Mouse (Mus musculus) lung, embryonic 16.5 days (tissue): Measurements from ENCODE around the gene Gm1140. TPM values are rescaled to one million over a fixed set of nuclear protein-coding genes. Genes with fewer than 3 reads are reported as not detected.
"Not testable (repeated sequence)": the region's sequence is repeated elsewhere in the genome, so short reads cannot be mapped to it uniquely, and the experiment has no call there.

Experiments used
- ATAC-seq: fragments of 200-750 bp; cut with Nextera tagmentation; 2 replicates; pipeline ENCODE4 v1.8.0; 2017; ENCODE audit warnings: low read depth, mild to moderate bottlenecking, moderate library complexity
- H3K27ac ChIP-seq: fragments of 300-500 bp; sonication (generic); 2 replicates; pipeline ENCODE4 v1.5.1; 2014; ENCODE audit warnings: mild to moderate bottlenecking, control low read depth, low read length
- H3K27me3 ChIP-seq: fragments of 300-500 bp; sonication (generic); 2 replicates; pipeline ENCODE4 v1.6.1; 2014; ENCODE audit warnings: low read depth, low read length, mixed read lengths; ENCODE audit not compliant: control insufficient read depth, insufficient read depth
- H3K36me3 ChIP-seq: fragments of 300-500 bp; sonication (generic); 2 replicates; pipeline ENCODE4 v1.6.1; 2014; ENCODE audit warnings: low read length; ENCODE audit not compliant: control insufficient read depth, insufficient read depth
- H3K4me1 ChIP-seq: fragments of 300-500 bp; sonication (generic); replicated peaks from 2 replicates; pipeline ENCODE4 v1.6.1; 2014; ENCODE audit warnings: low read length, mixed read lengths; ENCODE audit not compliant: control insufficient read depth, insufficient read depth
- H3K4me2 ChIP-seq: fragments of 300-500 bp; sonication (generic); 2 replicates; pipeline ENCODE4 v1.6.1; 2014; ENCODE audit warnings: low read depth, low read length, control low read depth
- H3K4me3 ChIP-seq: fragments of 300-500 bp; sonication (generic); 2 replicates; pipeline ENCODE4 v1.5.1; 2014; ENCODE audit warnings: mild to moderate bottlenecking, low read length, control low read depth
- H3K9ac ChIP-seq: fragments of 300-500 bp; sonication (generic); 2 replicates; pipeline ENCODE4 v1.6.1; 2014; ENCODE audit warnings: low read length, control low read depth
- H3K9me3 ChIP-seq: fragments of 300-500 bp; sonication (generic); 2 replicates; pipeline ENCODE4 v1.6.1; 2016; ENCODE audit warnings: low read length; ENCODE audit not compliant: control insufficient read depth
- WGBS: fragments of 180-500 bp; shearing (Covaris S2); extraction: QIAGEN DNeasy Blood & Tissue Kit; methylation state at CpG from one replicate; pipeline ENCODE4 v1.1.7; 2014; 5-methylcytosine and 5-hydroxymethylcytosine counted together
- polyA plus RNA-seq: library from polyadenylated mRNA; unstranded; fragments of >200 nt; fragmentation: Nextera tagmentation; extraction: Ambion mirVana; gene quantifications from 2 replicates; pipeline ENCODE4 v1.2.1, GENCODE M21; 2015

The Gm1140 gene
- not detected in 2 replicates for polyA plus RNA-seq

- not testable (repeated sequence) for ATAC-seq, H3K9me3 ChIP-seq, H3K36me3 ChIP-seq, H3K4me2 ChIP-seq, H3K27me3 ChIP-seq, H3K4me3 ChIP-seq, H3K9ac ChIP-seq, H3K4me1 ChIP-seq, H3K27ac ChIP-seq
- WGBS = 89% methylated on average over 3 of the region's 11 CpGs
Observed at GRCm38 (mm10) chrX:67693462-67693861, at the start of gene Gm1140. Gm1140 (minus strand) TSS chrX:67693562.

- WGBS = no CpG with 5 or more reads among the region's 10 CpGs
- ATAC-seq, H3K27me3 ChIP-seq, H3K36me3 ChIP-seq, H3K4me1 ChIP-seq, H3K9ac ChIP-seq, H3K4me3 ChIP-seq, H3K4me2 ChIP-seq, H3K27ac ChIP-seq, H3K9me3 ChIP-seq: not testable (repeated sequence)
Observed at GRCm38 (mm10) chrX:67695398-67695797, 2.0 kb upstream of the Gm1140 start, which contains the start of gene Gm14692. Gm14692 (plus strand) TSS chrX:67695698.

Other genes starting within 250 kb of the Gm1140 start
- gene Gm14692, start 2.1 kb upstream of the Gm1140 start, polyA plus RNA-seq = not detected in 2 replicates
- gene 4933436I01Rik, start 227.9 kb upstream of the Gm1140 start, polyA plus RNA-seq = not detected in 2 replicates